Mouse (Mus musculus) liver (tissue): ENCODE data around the gene Polr2j.

ENCODE experiments used
- DNase-seq: peaks from one replicate; pipeline ENCODE4 v3.0.0-alpha.2; 2020; ENCODE audit warnings: mixed read lengths

Gene Polr2j

DNA sequence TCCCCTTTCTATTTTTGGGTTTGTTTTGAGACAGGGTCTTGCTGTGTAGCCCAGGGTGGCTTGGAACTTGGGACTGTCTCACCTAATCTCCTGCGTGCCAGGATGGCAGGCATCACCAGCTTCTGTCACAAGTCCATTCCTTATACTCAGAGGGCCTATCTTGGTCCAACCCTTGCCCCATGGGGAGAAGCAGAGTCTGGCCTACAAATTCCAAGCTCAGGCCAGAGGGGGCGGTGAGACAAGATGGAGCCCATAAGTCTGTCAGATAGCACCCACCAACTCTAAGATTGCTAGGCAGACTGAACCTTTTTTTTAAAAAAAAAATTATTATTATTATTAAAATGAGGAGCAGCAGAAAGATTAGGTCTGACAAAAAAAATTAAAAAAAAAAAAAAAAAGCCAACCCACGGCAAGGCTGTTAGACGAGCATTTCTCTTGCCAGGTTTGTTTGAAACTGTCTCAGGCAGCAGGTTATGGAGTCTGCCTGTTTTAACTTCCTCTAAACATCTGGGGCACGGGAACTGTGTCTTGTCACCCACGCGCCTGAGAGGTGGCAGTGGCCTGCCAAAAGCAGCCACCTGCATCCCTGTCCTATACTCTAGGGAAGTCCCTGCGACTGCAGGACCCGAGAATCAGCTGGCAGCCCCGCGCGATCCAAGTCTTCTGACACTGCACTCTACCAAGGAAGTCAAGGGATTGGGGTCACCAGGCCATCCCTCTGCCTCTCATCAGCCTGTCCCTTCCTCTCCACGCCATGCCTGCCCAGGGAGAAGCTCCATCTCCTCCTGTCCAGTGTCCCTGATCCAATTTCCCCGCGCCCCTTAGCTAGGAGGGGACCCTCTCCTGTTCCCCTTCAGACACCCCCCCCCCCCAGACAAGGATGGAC lies 53.4 kb downstream of the Polr2j start:
- DNase-seq, result peak; percentile 24

DNA sequence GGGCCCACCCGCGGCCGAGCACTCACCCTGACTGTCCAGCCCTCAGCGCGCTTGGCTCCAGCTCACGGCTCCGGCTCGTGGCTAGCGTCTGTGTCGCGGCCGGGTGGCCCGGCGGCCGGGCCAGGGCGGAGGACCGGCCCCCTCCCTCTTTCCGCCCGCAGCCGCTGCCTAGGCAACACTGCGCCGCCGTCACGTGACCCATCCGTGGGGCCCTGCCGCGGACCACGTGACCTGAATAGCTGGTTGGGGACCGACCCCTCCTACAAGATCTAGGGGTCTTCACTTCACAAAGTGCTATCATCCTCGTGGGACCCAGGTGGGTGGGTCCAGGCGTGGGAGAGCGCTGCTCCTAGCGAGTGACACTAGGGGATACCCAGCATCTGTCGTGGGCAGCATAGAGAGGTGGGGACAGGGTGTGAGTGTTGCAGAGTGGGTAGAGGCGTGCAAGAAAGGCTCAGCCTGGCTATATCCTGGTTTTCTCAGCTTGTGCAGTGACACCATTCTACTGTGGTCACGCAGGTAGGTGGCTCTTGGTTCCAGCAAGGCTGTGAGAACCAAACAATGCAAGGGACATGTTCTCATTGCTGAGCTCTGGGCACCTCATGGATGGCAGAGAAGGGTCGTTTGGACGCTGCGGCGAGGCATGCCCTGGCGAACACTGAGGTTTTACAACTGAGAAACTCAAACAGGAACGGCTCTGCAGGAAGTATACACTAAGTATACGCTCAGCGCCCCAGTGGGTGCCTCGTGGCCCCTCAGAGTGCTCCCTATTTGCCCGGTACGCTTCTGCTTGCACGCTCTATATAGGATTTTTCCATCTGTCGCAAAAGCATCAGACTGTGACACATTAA lies 54.3 kb downstream of the Polr2j start, which contains the start of gene Orai2:
TSS of gene Orai2 (minus strand) at position 202 of the 851 bp plus-strand sequence.
- peak; percentile 81 for DNase-seq

- peak; percentile 27 for DNase-seq
Observed at GRCm38 (mm10) chr5:136171363-136172341, 55.2 kb downstream of the Polr2j start.
